Mouse (Mus musculus): Measurements from ENCODE around the gene Abcg4.

- TF ChIP-seq CTCF (IDR thresholded peaks at IDR 0.05; ENCODE audit: control insufficient read depth, insufficient read depth, insufficient replicate concordance, low read depth, low read length) (peak; percentile 54; the same call in 1 of the 2 replicates), POLR2A (IDR thresholded peaks at IDR 0.05; ENCODE audit: control insufficient read depth, low read depth, low read length) (0 out of 2 replicates have a peak, but pooled peaks have one; percentile 25)
These were observed 20.4 kb downstream of the Abcg4 start for GRCm38 (mm10) chr9:44268027-44268360.

All from testis, adult 2 months (tissue).